Mouse (Mus musculus) CD4-positive, CD25-positive, alpha-beta regulatory T cell, adult 4 months (primary cell): ENCODE data around the gene Syngr1. TPM values are rescaled to one million over a fixed set of nuclear protein-coding genes. Genes with fewer than 3 reads are reported as not detected.

Experiments used
- ATAC-seq: one replicate; pipeline ENCODE4 v1.8.0; 2017
- polyA plus RNA-seq, 2 experiments: library from polyadenylated mRNA; unstranded; fragments of 100-300 nt; shearing (Covaris generic); gene quantifications; one replicate each; pipeline ENCODE4 v1.2.1; 2017

Syngr1 gene
- polyA plus RNA-seq, 2 experiments from 2014 or later: 0.86 to 0.94 TPM

GRCm38 (mm10) chr15:80148565-80148964 lies 57.4 kb downstream of the Syngr1 start:
- no peak for ATAC-seq

DNA sequence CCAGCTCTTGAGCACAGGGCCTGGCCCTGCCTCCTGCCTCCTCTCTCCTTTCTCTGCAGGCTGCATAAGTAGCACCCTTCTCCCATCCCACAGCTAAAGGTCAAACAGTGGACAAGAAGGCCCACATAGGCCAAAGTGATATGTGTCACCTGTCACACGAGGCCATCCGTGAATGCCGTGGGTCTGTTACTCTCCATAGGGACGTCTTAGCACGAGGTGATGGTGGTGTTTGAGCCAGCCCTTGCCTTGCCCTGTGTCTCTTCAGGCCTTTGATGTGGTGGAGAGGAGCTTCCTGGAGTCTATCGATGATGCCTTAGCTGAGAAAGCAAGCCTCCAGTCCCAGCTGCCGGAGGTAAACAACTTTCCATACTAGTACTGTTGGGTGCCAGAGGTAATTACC lies 58.4 kb downstream of the Syngr1 start:
- ATAC-seq: peak; percentile 82

- ATAC-seq: no peak
These were observed 61.5 kb downstream of the Syngr1 start for GRCm38 (mm10) chr15:80152663-80153062.

DNA sequence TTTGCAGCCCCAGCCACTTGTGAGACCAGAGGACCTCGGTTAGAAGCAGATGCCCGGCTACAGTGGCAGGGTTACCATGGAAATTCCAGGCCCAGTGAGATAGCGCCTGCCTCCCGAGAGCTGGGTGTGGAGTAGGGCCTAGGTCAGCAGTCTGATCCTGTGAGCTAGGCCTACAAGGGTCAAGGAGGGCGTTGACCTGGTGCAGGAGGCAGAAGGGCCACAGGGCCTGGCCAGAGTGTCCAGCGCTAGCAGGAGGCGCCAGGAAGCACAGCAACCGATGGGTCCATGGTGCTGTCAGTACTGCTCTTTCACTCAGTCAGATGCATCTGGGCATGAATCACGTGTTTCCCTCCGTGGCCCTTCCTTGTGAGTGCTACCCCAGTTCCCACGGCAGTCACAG lies 62.6 kb downstream of the Syngr1 start:
- ATAC-seq: no peak

DNA sequence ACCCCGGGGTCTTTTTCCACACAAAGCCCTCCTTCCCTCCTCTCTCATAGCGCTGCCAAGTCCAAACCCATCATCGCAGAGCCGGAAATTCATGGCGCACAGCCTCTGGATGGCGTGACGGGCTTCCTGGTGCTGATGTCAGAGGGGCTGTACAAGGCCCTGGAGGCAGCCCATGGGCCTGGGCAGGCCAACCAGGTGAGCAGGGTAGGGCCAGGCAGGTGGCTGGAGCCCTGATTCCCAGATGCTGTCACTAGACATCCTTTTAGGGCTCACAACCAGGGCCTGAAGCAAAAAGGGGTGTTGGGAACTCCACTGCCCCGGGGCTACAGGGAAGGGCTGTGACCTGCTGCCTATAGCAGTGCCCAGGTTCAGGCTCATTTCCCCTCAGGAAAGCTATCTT lies 64.6 kb downstream of the Syngr1 start:
- no peak for ATAC-seq

DNA sequence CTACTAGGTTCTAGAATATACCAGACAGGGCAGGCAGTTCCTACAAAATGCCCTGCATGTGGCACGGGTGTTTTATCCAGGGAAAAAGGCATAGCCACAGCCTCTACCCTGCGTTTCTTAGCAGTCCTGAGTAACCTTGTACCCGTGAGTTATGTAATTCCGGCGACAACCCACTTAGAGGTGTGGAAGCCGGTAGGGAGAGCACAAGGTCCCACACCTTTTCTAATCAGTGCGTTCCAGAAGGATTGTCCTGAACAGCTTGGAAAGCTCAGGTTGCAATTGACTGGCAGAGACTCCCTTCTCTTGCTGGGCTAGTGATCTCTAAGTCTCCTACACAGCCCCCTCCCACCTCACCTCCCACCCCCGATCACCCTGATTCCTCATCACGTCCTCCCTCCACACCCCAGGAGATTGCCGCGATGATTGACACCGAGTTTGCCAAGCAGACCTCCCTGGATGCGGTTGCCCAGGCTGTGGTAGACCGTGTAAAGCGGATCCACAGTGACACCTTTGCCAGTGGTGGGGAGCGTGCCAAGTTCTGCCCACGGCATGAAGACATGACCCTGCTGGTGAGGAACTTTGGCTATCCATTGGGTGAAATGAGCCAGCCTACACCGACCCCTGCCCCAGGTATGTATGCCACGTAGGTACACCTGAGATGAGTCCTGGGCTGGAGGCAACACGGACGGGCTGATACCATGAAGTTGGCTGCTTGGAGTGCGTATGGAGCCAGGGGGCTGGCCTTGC lies 66.2 kb downstream of the Syngr1 start:
- no peak for ATAC-seq

DNA sequence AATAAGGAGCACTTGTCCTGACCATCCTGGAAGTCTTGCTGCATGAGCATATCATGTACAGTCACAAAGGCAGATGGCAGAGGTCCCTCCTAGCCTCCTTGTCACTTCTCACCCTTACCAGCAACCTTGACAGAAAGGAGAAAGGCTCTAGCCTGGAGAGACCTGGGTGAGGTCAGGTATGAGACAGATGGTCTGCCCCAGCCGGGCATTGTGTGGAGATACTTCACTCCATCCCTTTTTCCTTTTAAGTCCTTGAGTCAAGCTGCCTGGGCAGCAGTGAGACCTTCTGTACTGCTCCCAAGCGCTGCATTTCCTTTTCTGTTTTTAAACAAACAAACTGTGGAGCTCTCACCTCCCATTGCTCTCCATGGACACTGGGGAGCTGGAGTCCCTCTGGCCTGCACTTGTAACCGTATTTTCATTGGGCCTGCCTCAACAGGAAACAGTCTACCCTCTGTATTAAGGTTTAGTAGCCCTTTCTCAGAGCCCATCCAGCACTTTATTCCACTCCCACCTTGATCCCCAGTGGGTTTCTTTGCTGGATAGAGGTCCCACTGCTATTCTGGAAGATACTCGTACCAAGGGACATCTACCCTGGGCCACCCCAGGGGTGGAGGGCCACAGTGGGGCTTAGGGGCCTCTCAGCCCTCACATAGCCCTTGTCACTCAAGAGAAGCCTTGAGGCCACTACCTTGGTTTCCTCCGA lies 67.0 kb downstream of the Syngr1 start:
- ATAC-seq: no peak

GRCm38 (mm10) chr15:80158707-80159090 lies 67.6 kb downstream of the Syngr1 start:
- no peak for ATAC-seq

DNA sequence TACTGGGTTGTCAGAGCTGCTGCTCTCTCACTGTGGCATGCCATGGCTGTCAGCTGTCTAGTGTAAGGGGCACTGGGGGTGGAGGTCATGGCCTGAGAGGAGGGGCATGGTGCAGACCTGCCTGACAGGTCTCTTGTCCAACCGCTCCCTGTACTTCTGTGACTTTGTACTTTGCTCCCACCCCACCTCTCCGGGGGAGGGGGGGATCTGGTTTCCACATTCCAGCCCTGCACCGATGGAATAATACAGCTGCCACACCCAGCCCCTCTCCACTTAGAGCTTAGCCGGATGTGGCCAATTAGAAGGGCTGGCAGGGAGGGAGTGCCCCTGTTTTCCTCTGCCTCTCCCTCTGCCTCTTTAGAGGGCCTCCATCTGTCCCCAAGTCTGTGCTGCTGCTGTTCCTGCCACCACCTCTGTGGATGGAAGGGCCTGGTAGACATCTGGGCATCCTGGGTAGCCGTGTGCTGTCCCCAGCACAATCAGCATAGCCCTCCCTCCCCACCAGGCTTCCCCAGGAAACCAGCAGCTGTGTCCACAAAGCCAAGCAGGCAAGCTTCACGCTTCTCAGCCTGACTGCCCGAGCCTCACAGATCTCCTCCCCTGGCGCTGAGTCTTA lies 68.3 kb downstream of the Syngr1 start:
- ATAC-seq: no peak

- ATAC-seq: no peak
These were observed 69.1 kb downstream of the Syngr1 start for GRCm38 (mm10) chr15:80160223-80160622.

- ATAC-seq: no peak
These were observed 69.6 kb downstream of the Syngr1 start for GRCm38 (mm10) chr15:80160726-80161125.

DNA sequence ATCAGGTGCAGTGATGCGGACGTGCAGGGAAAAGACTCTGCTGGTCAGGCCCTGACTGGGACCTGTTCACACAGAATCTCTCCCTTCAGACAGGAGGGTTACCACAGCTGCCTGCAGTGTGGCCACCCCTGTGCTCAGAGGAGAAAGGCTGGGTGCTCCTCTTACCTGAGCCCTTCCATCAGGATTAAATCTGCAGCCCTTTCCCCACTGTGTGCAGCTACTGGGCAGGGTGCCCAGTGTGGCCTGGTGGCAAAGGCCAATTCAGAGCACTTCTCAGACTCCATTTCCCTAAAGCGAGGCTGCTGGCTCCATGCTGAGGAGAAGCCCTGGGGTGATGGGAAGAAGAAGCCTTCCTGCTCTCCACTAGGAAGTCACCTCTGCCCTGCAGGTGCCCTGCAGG lies 70.1 kb downstream of the Syngr1 start:
- no peak for ATAC-seq

DNA sequence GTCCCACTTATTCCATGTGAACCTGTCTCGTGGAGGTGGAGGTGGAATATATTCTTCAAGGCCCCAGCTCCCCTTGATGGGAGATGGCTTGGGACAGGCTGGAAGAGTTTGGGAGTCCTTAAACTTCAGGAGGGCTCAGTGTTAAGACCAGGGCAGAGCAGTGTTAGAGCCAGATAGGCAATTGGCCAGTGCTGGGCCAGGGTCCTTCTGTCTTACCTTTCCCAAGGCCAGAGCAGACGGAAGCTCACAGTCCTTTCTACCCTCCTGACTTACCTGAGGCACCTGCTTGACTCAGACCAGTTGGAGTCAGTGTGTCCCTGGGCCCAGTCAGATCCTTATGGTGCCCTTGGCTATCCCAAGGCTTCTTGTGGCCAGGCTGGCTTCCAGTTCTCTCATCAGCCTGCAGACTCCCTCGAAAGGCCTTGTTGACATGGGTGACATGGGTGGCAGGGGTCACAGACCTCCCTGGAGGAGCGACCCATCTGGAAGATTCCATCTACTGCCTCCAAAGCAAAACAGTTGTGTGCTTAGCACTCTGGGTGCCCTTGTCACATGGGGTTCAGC lies 71.3 kb downstream of the Syngr1 start:
- no peak for ATAC-seq

- no peak for ATAC-seq
These were observed 72.1 kb downstream of the Syngr1 start for GRCm38 (mm10) chr15:80163274-80163673.

DNA sequence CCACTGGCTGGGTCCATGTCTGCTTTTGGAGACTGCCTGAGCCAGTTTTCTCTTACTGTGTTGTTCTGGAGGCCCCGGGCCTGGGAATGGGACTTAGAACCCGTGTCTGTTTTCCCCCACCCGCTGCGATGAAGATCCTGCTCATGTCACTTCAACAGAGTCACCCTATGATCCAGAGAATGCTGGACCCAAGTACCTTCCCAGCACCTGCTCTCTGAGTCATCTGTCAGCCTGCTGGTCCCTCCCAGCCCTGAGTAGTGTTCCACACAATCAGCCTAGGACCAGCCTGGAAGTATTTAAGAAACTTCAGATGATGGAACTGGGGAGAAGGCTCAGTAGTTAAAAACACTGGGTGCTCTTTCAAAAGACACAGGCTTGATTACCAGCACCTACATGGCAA lies 72.6 kb downstream of the Syngr1 start:
- ATAC-seq: no peak

DNA sequence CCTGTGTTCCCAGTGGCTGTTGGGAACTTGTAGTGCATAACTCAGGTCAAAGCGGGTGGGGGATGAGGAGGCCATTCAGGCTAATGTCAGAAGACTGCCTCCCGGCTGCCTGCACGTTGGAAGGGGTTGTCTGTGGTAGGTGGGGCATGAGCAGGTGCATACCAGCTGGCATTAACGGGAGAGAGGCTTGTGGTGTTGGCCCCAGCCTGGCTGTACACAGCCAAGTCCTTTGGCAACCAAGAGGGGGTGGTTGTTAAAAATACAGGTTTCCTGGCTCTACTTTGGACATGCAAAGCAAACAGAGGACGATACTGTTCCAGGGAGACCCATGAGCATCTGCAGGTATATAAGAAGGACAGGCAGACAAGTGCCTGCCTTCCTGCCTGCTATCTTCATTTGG lies 74.3 kb downstream of the Syngr1 start:
- no peak for ATAC-seq

Other genes with a start within 250 kb of the Syngr1 start
- gene Apobec3, start 199.7 kb upstream of the Syngr1 start, polyA plus RNA-seq: 100 to 1,000 TPM; 560 to 705 TPM
- 10 to 100 TPM; 48.1 to 54.3 TPM for gene Cbx7, start 120.2 kb upstream of the Syngr1 start, polyA plus RNA-seq
- 1 to 10 TPM; 1.4 to 2.8 TPM for gene Pdgfb, start 76.4 kb upstream of the Syngr1 start, polyA plus RNA-seq
- 1,000 to 10,000 TPM; 3,782 to 4,433 TPM for gene Rpl3, start 534 bp downstream of the Syngr1 start, polyA plus RNA-seq
- 10 to 100 TPM; 12.0 to 39.6 TPM for gene Tab1, start 41.8 kb downstream of the Syngr1 start, polyA plus RNA-seq
- gene Mgat3, start 82.4 kb downstream of the Syngr1 start, polyA plus RNA-seq: under 1 TPM in 1 of 2 experiments, not detected in 1; 0.13 TPM
- gene Mief1, start 142.7 kb downstream of the Syngr1 start, polyA plus RNA-seq: 10 to 100 TPM; 33.6 to 42.7 TPM
- 10 to 100 TPM in 1 of 2 experiments, not detected in 1; 14.2 TPM for gene AC140267.1, start 144.5 kb downstream of the Syngr1 start, polyA plus RNA-seq
- 10 to 100 TPM; 80.4 to 96.5 TPM for gene Atf4, start 163.8 kb downstream of the Syngr1 start, polyA plus RNA-seq
- 10 to 100 TPM; 18.3 to 21.5 TPM for gene Rps19bp1, start 173.0 kb downstream of the Syngr1 start, polyA plus RNA-seq
- not detected for gene Cacna1i, start 195.9 kb downstream of the Syngr1 start, polyA plus RNA-seq